Mouse (Mus musculus) hindbrain, embryonic 13.5 days (tissue): ENCODE data around the gene Rnf150. TPM values are rescaled to one million over a fixed set of nuclear protein-coding genes. Genes with fewer than 3 reads are reported as not detected.
A peak's percentile ranks its signal among the peaks of the same experiment; 100 is the strongest.

Source experiments
- ATAC-seq: fragments of 200-750 bp; cut with Nextera tagmentation; 2 replicates; pipeline ENCODE4 v1.8.0; 2017; ENCODE audit warnings: moderate TSS enrichment; ENCODE audit not compliant: low FRiP score
- H3K27ac ChIP-seq: fragments of 300-500 bp; sonication (generic); 2 replicates; pipeline ENCODE4 v1.5.1; 2015; ENCODE audit warnings: inconsistent platforms, mild to moderate bottlenecking, moderate library complexity
- H3K27me3 ChIP-seq: fragments of 300-500 bp; sonication (generic); 2 replicates; pipeline ENCODE4 v1.6.1; 2015; ENCODE audit warnings: mild to moderate bottlenecking, inconsistent platforms
- H3K36me3 ChIP-seq: fragments of 300-500 bp; sonication (generic); 2 replicates; pipeline ENCODE4 v1.6.1; 2015; ENCODE audit warnings: mild to moderate bottlenecking, inconsistent platforms
- H3K4me1 ChIP-seq: fragments of 300-500 bp; sonication (generic); replicated peaks from 2 replicates; pipeline ENCODE4 v1.6.1; 2015; ENCODE audit warnings: inconsistent platforms
- H3K4me2 ChIP-seq: fragments of 300-500 bp; sonication (generic); 2 replicates; pipeline ENCODE4 v1.6.1; 2015; ENCODE audit warnings: inconsistent platforms, mild to moderate bottlenecking, moderate library complexity
- H3K4me3 ChIP-seq: fragments of 300-500 bp; sonication (generic); 2 replicates; pipeline ENCODE4 v1.5.1; 2015; ENCODE audit warnings: mild to moderate bottlenecking, inconsistent platforms
- H3K9ac ChIP-seq: fragments of 300-500 bp; sonication (generic); 2 replicates; pipeline ENCODE4 v1.6.1; 2015; ENCODE audit warnings: mild to moderate bottlenecking, inconsistent platforms
- H3K9me3 ChIP-seq: fragments of 300-500 bp; sonication (generic); 2 replicates; pipeline ENCODE4 v1.6.1; 2016; ENCODE audit warnings: inconsistent platforms
- WGBS: fragments of 180-500 bp; shearing (Covaris S2); methylation state at CpG from one replicate; pipeline ENCODE4 v1.1.7; 2015; 5-methylcytosine and 5-hydroxymethylcytosine counted together
- polyA plus RNA-seq: library from polyadenylated mRNA; unstranded; fragments of >200 nt; fragmentation: Nextera tagmentation; extraction: Ambion mirVana; gene quantifications from 2 replicates; pipeline ENCODE4 v1.2.1, GENCODE M21; 2015

The Rnf150 gene
- polyA plus RNA-seq, 1 experiment from 2014 or later = 2.5 TPM

DNA sequence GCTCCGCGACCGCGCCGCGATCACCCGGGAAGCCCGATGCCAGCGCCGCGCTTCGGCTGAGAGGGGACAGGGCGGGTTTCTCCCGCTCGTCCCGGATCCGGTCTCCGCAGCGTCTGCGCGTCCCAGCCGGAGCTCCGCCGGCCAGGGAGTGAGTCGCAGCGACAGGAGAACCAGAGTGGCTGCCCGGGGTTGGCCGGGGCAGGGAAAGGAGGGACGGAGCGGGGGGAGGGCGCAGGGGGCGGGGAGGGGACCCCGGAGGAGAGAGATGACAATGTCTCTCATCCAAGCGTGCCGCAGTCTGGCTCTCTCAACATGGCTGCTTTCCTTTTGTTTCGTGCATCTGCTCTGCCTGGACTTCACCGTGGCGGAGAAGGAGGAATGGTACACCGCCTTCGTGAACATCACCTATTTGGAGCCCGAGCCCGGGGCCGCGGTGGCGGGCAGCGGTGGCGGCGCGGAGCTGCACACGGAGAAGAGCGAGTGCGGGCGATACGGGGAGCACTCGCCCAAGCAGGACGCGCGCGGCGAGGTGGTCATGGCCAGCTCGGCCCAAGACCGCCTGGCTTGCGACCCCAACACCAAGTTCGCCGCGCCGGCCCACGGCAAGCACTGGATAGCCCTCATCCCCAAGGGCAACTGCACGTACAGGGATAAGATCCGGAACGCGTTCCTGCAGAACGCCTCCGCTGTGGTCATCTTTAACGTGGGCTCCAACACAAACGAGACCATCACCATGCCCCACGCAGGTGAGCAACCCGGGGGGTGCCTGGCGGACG, 777 bp downstream of the Rnf150 start:
- Histone ChIP-seq H3K9me3 (no peaks in the 10 kb centered on the region), H3K4me2 (peak overlapping the region; percentile 89), H3K36me3 (no peaks in the 10 kb centered on the region), H3K27me3 (no peaks in the 10 kb centered on the region), H3K4me3 (peak overlapping the region; percentile 84), H3K27ac (peak overlapping the region; percentile 95), H3K4me1 (peaks cover 33% of the 10 kb centered on the region), H3K9ac (peak overlapping the region; percentile 93)
- ATAC-seq = peak; percentile 83
- under 1% methylated on average over 72 of the region's 80 CpGs for WGBS

DNA sequence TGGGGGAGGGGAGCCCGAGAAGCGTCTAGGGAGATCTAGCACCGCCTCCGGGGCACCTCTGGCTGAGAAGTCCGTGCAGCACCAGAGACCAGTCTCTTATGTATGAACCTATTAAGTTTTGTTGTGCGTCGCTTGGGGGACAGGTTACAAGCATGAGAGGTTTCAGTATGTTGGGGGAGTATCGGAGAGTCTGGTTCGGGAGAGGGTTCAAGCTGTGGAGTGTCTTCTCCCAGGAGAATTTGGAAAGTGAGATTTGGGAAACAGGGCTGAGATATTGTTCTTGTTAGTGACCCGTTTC, 1.3 kb downstream of the Rnf150 start:
- no peaks in the 10 kb centered on the region for H3K27me3 ChIP-seq
- no peaks in the 10 kb centered on the region for H3K36me3 ChIP-seq
- H3K4me2 ChIP-seq = peak overlapping the region; percentile 89
- WGBS = 3% methylated on average over 10 of the region's 10 CpGs
- peak overlapping the region; percentile 84 for H3K4me3 ChIP-seq
- peaks cover 33% of the 10 kb centered on the region for H3K4me1 ChIP-seq
- peak; percentile 33; the same call in 1 of the 2 replicates for ATAC-seq
- H3K9me3 ChIP-seq = no peaks in the 10 kb centered on the region
- peak overlapping the region; percentile 95 for H3K27ac ChIP-seq
- peak overlapping the region; percentile 93 for H3K9ac ChIP-seq

DNA sequence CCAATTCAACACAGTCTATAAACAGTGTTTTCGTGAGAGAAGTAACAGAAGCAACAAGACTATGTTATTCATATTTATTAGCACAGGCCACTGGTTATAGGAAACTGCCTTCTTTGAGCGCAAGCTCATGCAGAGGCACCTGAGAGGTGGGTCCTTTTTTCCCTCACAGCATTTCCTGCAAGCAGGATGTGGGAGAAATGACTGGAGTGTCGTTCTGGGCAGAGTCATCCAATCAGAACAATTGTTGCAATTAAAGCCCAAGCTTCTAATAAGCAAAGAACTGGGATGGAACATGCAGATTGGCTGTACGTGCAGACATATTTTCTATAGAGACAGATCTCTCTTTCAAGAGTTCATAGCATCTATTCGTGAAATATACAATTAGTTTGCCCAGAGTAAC, 2.1 kb downstream of the Rnf150 start:
- WGBS = 42% methylated on average over 5 of the region's 5 CpGs
- no peak overlapping the region for H3K27ac ChIP-seq
- no peak for ATAC-seq

DNA sequence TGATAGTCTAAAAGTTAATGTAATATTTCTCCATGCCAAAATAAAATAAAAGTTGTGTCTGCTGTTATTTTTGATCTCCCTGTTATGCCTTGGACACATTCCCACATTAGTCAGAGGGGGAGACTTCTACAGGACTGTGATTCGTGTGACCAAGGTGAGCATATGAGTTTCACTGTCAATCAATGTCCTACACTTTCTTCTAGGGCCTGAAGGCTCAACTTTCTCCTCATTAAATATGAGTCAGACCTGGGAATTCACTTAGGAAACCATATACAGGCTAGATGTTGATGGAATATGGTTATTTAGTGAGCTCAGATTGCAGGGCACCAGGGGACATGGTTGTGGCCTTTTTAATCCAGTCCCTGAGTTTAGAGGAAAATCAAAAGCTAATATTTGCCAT, 3.1 kb downstream of the Rnf150 start:
- Histone ChIP-seq H3K4me2 (peak overlapping the region; percentile 89), H3K36me3 (no peaks in the 10 kb centered on the region), H3K9ac (no peak overlapping the region), H3K9me3 (no peaks in the 10 kb centered on the region), H3K27ac (no peak overlapping the region), H3K4me3 (peak overlapping the region; percentile 84), H3K4me1 (peaks cover 38% of the 10 kb centered on the region), H3K27me3 (no peaks in the 10 kb centered on the region)
- WGBS = 40% methylated on average over 1 of the region's 1 CpGs
- no peak for ATAC-seq

More for the DNA sequence above, 2.1 kb downstream of the Rnf150 start:
- H3K4me3 ChIP-seq = peak overlapping the region; percentile 84
- no peaks in the 10 kb centered on the region for H3K9me3 ChIP-seq
- peak overlapping the region; percentile 89 for H3K4me2 ChIP-seq
- peak overlapping the region; percentile 93 for H3K9ac ChIP-seq
- no peaks in the 10 kb centered on the region for H3K36me3 ChIP-seq
- no peaks in the 10 kb centered on the region for H3K27me3 ChIP-seq
- peaks cover 33% of the 10 kb centered on the region for H3K4me1 ChIP-seq

DNA sequence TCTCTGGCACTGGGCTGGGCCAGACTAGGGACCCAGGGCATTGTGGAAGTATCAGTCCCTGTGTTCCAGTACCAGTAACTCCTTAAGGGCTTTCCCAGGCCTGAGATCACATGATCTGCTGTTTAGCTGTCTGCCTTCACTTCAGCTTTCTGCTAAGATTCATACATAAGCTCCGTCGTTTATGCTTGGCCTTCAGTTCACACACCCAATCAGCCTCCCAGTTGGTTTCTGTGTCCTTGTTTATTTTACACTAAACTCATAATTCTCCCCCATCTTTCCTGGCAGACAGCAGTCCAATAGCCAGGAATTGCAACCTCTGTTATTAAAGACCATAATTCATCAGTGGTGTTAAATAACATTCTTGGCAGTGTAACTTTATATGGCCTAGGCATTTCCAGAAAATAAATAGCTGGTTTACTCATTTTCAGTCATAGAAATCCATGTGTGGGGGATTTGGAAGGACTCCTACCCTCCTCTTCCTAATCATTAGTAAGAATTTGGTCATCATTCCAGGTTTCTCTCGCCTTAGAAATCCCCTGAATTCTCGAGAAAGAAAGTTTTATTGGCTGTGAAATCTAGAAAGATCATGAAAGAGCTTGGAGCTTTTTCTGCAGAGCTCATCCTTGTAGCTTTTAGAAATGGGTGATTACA, 7.8 kb downstream of the Rnf150 start:
- Histone ChIP-seq H3K27ac (no peak overlapping the region), H3K36me3 (no peaks in the 10 kb centered on the region), H3K4me3 (no peak overlapping the region), H3K4me2 (no peak overlapping the region), H3K27me3 (no peaks in the 10 kb centered on the region), H3K9ac (no peak overlapping the region), H3K9me3 (no peaks in the 10 kb centered on the region), H3K4me1 (peaks cover 25% of the 10 kb centered on the region)
- WGBS = 87% methylated on average over 4 of the region's 4 CpGs
- ATAC-seq = no peak

DNA sequence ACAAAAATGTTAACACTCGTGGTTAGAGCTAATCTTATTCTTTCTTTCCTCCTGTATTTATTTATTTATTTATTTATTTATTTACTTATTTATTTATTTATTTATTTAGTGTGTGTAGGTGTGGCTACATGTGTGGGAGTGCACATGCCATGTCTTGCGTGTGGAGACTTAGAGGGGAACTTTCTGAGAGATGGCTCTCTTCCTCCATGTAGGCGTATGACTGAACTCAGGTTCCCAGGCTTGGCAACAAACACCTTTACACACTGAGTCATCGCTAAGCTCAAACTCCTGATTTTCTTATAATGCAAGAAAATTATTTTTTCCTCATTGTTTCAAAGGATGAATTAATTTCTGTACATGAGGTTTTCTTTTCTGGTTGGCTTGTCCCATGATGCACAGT, 8.8 kb downstream of the Rnf150 start:
- no peaks in the 10 kb centered on the region for H3K36me3 ChIP-seq
- ATAC-seq = no peak
- no peak overlapping the region for H3K4me3 ChIP-seq
- WGBS = 90% methylated on average over 4 of the region's 4 CpGs
- H3K9me3 ChIP-seq = no peaks in the 10 kb centered on the region
- H3K9ac ChIP-seq = no peak overlapping the region
- no peak overlapping the region for H3K27ac ChIP-seq
- no peaks in the 10 kb centered on the region for H3K27me3 ChIP-seq
- peaks cover 18% of the 10 kb centered on the region for H3K4me1 ChIP-seq
- H3K4me2 ChIP-seq = no peak overlapping the region

DNA sequence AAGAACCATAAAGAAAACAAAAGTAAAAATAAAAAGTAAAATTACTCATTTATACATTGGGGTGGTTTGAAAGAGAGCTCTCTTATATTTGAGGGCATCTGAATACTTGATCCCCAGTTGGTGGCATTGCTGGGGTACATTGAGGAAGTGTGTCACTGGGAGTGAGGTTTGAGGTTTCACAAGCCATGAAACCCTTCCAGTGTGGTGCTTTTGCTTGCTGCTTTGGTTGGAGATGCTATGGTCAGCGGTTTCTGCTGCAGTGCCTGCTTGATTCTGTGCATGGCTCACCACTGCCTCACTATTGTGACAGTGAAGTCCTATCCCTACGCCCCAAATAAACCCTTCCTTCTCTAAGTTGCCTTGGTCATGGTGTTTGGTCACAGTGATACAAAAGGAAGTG, 10.9 kb downstream of the Rnf150 start:
- Histone ChIP-seq H3K27me3 (no peaks in the 10 kb centered on the region), H3K9ac (no peak overlapping the region), H3K27ac (no peak overlapping the region), H3K9me3 (no peaks in the 10 kb centered on the region), H3K36me3 (no peaks in the 10 kb centered on the region), H3K4me2 (no peak overlapping the region), H3K4me3 (no peak overlapping the region), H3K4me1 (peaks cover 5% of the 10 kb centered on the region)
- WGBS = 87% methylated on average over 2 of the region's 2 CpGs
- no peak for ATAC-seq

DNA sequence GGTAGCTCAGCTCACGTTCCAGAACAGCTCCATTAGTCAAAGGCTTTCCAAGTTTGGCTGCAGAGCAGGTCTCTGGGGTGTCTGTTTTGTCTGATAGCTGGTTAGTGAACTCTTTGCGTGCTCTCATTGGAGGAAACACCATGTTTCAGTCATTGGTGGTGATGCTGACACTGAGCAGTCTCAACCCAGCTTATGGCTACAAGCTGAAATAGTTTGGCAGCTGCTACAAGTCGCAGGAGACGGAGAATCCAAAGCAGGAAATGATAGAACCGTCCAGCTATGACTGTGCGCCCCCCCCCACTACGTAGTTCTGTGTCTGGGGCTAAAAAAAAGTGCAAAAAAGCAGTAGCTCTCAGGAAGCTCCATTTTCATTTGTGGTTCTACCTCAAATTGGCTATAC, 12.0 kb downstream of the Rnf150 start:
- 74% methylated on average over 7 of the region's 7 CpGs for WGBS
- H3K4me2 ChIP-seq = no peak overlapping the region
- no peaks in the 10 kb centered on the region for H3K36me3 ChIP-seq
- H3K4me1 ChIP-seq = peaks cover 5% of the 10 kb centered on the region
- H3K9me3 ChIP-seq = no peaks in the 10 kb centered on the region
- no peak overlapping the region for H3K4me3 ChIP-seq
- no peak for ATAC-seq
- no peaks in the 10 kb centered on the region for H3K27me3 ChIP-seq
- H3K9ac ChIP-seq = no peak overlapping the region
- no peak overlapping the region for H3K27ac ChIP-seq

DNA sequence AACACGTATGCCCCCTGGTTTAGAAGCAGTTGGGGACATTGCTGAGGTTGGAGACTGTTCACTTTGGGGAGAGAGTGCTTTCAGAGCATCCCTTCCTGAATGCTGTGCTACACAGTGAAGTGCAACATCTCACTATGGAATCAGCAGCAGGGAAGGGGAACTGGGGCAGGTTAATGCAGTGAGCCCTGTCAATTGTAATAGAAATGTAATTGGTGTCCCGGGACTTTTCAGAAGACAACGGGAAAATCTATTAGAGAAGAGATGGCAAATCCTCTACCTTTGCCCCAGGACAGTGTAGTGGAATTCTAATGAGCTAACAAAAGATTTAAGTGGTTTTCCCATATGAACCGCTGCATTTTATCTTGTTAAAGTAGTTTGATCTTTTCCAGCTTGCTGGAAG, 21.3 kb downstream of the Rnf150 start:
- H3K27me3 ChIP-seq = no peaks in the 10 kb centered on the region
- H3K27ac ChIP-seq = no peak overlapping the region
- WGBS = 55% methylated on average over 4 of the region's 4 CpGs
- H3K36me3 ChIP-seq = no peaks in the 10 kb centered on the region
- no peak overlapping the region for H3K4me3 ChIP-seq
- no peak overlapping the region for H3K4me2 ChIP-seq
- H3K9me3 ChIP-seq = no peaks in the 10 kb centered on the region
- no peak overlapping the region for H3K9ac ChIP-seq
- H3K4me1 ChIP-seq = peaks cover 16% of the 10 kb centered on the region
- peak; percentile 26 for ATAC-seq

DNA sequence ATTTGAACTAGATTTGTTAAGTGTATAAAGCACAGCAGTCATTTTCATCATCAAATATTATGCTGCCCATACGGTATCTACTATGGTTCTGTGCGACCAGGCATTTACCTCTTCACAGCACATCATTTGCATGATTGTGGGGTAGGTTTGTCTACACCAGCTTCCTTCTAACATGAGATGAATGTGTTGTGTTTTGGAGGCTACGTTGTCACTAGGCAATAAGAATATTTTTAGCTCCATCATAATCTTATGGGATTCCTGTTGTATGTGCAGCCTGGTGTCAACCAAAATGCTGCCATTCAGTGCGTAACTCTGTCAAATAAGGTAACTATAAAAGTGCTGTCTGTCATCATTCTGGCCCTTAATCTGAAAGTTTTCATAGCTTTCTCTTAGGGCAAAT, 24.1 kb downstream of the Rnf150 start:
- WGBS = 96% methylated on average over 4 of the region's 4 CpGs
- Histone ChIP-seq H3K4me3 (no peak overlapping the region), H3K36me3 (no peaks in the 10 kb centered on the region), H3K27ac (no peak overlapping the region), H3K27me3 (no peaks in the 10 kb centered on the region), H3K4me1 (peaks cover 16% of the 10 kb centered on the region), H3K9me3 (no peaks in the 10 kb centered on the region), H3K9ac (no peak overlapping the region), H3K4me2 (no peak overlapping the region)
- ATAC-seq = no peak

DNA sequence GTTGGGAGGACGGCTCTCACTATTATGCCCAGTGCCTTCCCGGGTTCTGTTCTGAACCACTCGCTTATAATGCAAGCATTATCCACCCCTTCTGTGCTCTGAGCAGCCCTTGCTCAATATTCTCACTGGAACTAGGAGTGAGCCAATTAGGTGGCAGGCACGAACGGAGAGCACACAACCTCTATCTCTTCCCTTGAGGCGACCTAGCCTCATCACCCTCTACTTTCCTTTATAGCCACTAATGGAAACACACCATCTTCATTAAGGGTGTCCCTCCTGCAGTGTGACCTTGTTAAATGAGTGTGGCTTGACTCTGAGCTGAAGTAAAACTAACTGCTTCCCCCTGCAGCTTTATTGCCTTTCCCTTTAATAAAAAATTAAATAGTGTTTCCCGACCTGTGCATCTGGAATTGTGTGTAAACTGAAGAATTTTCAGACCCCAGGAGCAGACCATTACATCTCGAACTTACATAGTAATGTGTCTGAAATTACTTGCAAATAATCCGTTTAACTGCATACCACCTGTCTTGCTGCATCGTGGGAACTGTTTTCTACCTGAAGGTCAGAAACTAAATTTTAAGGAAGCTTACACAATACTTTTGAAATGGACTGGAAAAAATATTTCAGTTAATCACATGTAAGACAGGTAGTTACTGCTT, 26.0 kb downstream of the Rnf150 start:
- WGBS = 74% methylated on average over 10 of the region's 10 CpGs
- no peak overlapping the region for H3K9ac ChIP-seq
- H3K36me3 ChIP-seq = no peaks in the 10 kb centered on the region
- H3K4me2 ChIP-seq = no peak overlapping the region
- H3K27me3 ChIP-seq = no peaks in the 10 kb centered on the region
- ATAC-seq = 0 out of 2 replicates have a peak, but pooled peaks have one; percentile 46
- no peak overlapping the region for H3K4me3 ChIP-seq
- no peaks in the 10 kb centered on the region for H3K9me3 ChIP-seq
- peaks cover 16% of the 10 kb centered on the region for H3K4me1 ChIP-seq
- peak overlapping the region; percentile 5; the same call in 1 of the 2 replicates for H3K27ac ChIP-seq

DNA sequence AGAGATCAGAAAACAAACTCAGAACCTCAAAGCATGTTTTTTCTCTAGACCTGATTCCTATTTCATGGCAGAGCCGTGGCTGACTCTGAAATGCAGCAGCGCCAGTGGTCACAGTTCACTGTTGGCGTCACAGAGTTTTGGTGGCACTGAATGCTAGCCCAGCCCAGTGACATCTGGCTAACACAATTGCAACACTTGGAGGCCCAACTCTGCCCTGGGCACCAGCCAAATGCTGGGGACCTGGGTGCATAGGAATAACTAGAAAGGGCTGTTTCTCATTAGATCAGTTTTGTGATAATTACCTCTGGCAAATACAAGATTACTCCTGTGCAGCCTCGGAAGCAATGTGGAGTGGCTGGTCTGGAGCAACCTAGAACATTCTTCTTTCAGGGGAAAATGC, 31.9 kb downstream of the Rnf150 start:
- no peak for ATAC-seq
- WGBS = 85% methylated on average over 4 of the region's 4 CpGs
- no peak overlapping the region for H3K4me3 ChIP-seq
- H3K36me3 ChIP-seq = no peaks in the 10 kb centered on the region
- no peak overlapping the region for H3K27ac ChIP-seq
- H3K4me1 ChIP-seq = no peaks in the 10 kb centered on the region
- no peaks in the 10 kb centered on the region for H3K27me3 ChIP-seq
- H3K4me2 ChIP-seq = no peak overlapping the region
- no peaks in the 10 kb centered on the region for H3K9me3 ChIP-seq
- no peak overlapping the region for H3K9ac ChIP-seq
